Comparison of ENCODE assay signal across 12 mouse cellular contexts in genomic region chr7:84522426-84522825, GRCm38 (mm10). TPM values are rescaled to one million over a fixed set of nuclear protein-coding genes. Genes with fewer than 3 reads are reported as not detected.
DNase-seq lines count a peak whose midpoint lies in the region; ATAC-seq and TF ChIP-seq lines count a peak whose summit lies in the region.
"Had no signal": no experiment of that assay in that cellular context is flagged by ENCODE, and none has a peak within 500 bp of the region (broad histone marks: within the 10 kb centered on the region; RNA-seq: fewer than 3 reads in every experiment).

No protein-coding gene starts in this region.

- DNase-seq in adrenal gland, postnatal 14 days: peak; percentile 18
- DNase-seq in adrenal gland, adult 8-10 months: no peak
- DNase-seq in kidney, adult 2 months: peak; percentile 29
- peak; percentile 85 for DNase-seq in 3T3-L1 (ENCODE audit: low read depth, low spot score)
- DNase-seq in layer of hippocampus, postnatal 36 days: peak; percentile 29 to 43
- no peak for DNase-seq in thymus, postnatal 10 days (ENCODE audit: low spot score in 2 of 2)
- DNase-seq: liver; right cerebral cortex, postnatal 25 days had no signal

- H3K4me1 ChIP-seq in kidney, adult 2 months (ENCODE audit: control insufficient read depth, insufficient read depth, low read length): no peaks in the 10 kb centered on the region
- H3K4me1 ChIP-seq in kidney, embryonic 15.5 days: no peaks in the 10 kb centered on the region
- no peaks in the 10 kb centered on the region for H3K4me1 ChIP-seq in liver, embryonic 12.5 days

- TF ChIP-seq POLR2A in kidney, adult 2 months (IDR thresholded peaks at IDR 0.05; ENCODE audit: low read depth, low read length): no peak

- no peaks in the 10 kb centered on the region for H3K36me3 ChIP-seq in kidney, adult 2 months (ENCODE audit: control insufficient read depth, insufficient read depth, low read length)
- no peaks in the 10 kb centered on the region for H3K36me3 ChIP-seq in kidney, embryonic 15.5 days
- H3K36me3 ChIP-seq in liver, embryonic 12.5 days: no peaks in the 10 kb centered on the region

- no peaks in the 10 kb centered on the region for H3K9me3 ChIP-seq in kidney, embryonic 15.5 days (replicated peaks)
- no peaks in the 10 kb centered on the region for H3K9me3 ChIP-seq in liver, embryonic 12.5 days (replicated peaks)

- H3K27me3 ChIP-seq in kidney, adult 2 months (replicated peaks; ENCODE audit: control insufficient read depth, insufficient read depth, low read length): no peaks in the 10 kb centered on the region
- peaks cover 5% of the 10 kb centered on the region; the same call in 1 of the 2 replicates for H3K27me3 ChIP-seq in kidney, embryonic 15.5 days
- H3K27me3 ChIP-seq in liver, embryonic 12.5 days (replicated peaks): no peaks in the 10 kb centered on the region; the same call in 1 of the 2 replicates

- no peak for TF ChIP-seq CTCF in kidney, adult 2 months (conservative IDR thresholded peaks at IDR 0.05; ENCODE audit: insufficient read depth, insufficient read length, low read depth, low read length)

- H3K27ac ChIP-seq in kidney, adult 2 months (ENCODE audit: insufficient read depth, low read depth, low read length): no peak overlapping the region
- H3K27ac ChIP-seq in kidney, embryonic 15.5 days: no peak overlapping the region
- H3K27ac ChIP-seq in liver, embryonic 12.5 days: no peak overlapping the region
- H3K27ac ChIP-seq: kidney, postnatal 0 days had no signal

- WGBS in kidney, adult 2 months: 19% methylated on average over 1 of the region's 1 CpGs
- 35% methylated on average over 1 of the region's 1 CpGs for WGBS in kidney, embryonic 15.5 days
- WGBS in liver, embryonic 12.5 days (ENCODE audit: insufficient replicate concordance): 34% methylated on average over 1 of the region's 1 CpGs

- no peak overlapping the region for H3K4me3 ChIP-seq in kidney, adult 2 months (ENCODE audit: insufficient read depth, low read depth, low read length)
- H3K4me3 ChIP-seq in kidney, embryonic 15.5 days (replicated peaks): no peak overlapping the region
- H3K4me3 ChIP-seq in liver, embryonic 12.5 days: no peak overlapping the region

- ATAC-seq in kidney, embryonic 15.5 days (replicated peaks; ENCODE audit: low FRiP score): no peak
- ATAC-seq in liver, embryonic 12.5 days: no peak

- no peak overlapping the region for H3K9ac ChIP-seq in kidney, embryonic 15.5 days
- H3K9ac ChIP-seq in liver, embryonic 12.5 days: no peak overlapping the region

- H3K4me2 ChIP-seq in kidney, embryonic 15.5 days: no peak overlapping the region
- no peak overlapping the region for H3K4me2 ChIP-seq in liver, embryonic 12.5 days

RNA-seq across cellular contexts. Expression of gene Gm2115, which starts 6.3 kb away (rescaled TPM):
- total RNA-seq in adrenal gland, postnatal 14 days (2021): 15.2 and 18.6 TPM in 2 replicates
- 10 to 100 TPM; 29.6 to 51.9 (median 47.4) TPM for total RNA-seq in adrenal gland, adult 8-10 months (2022)
- polyA plus RNA-seq in kidney, adult 2 months (2012; rRNA removed): 1.1 and 1.6 TPM in 2 replicates
- polyA plus RNA-seq in kidney, embryonic 15.5 days (2015; fragmentation: Nextera tagmentation; extraction: Ambion mirVana): 0.18 and 0.60 TPM in 2 replicates
- total RNA-seq in layer of hippocampus, postnatal 36 days (2021): 10 to 100 TPM; 90.7 to 91.0 TPM
- 0.04 and 0.11 TPM in 2 replicates for polyA plus RNA-seq in liver, embryonic 12.5 days (2016; fragmentation: Nextera tagmentation; extraction: Ambion mirVana)
- total RNA-seq: common myeloid progenitor, adult 5-6 weeks had no signal

Comparison
In these comparisons a context has a peak if more than half of its experiments do, and no peak if none do; other contexts are left out.
1. DNase-seq: peak in adrenal gland, postnatal 14 days (single experiment), kidney, adult 2 months (single experiment), 3T3-L1 (single experiment) and layer of hippocampus, postnatal 36 days (2 of 2); none in adrenal gland, adult 8-10 months (single experiment) and thymus, postnatal 10 days (0 of 2).